ENCODE assay signal across 31 mouse cellular contexts in the genomic region with DNA sequence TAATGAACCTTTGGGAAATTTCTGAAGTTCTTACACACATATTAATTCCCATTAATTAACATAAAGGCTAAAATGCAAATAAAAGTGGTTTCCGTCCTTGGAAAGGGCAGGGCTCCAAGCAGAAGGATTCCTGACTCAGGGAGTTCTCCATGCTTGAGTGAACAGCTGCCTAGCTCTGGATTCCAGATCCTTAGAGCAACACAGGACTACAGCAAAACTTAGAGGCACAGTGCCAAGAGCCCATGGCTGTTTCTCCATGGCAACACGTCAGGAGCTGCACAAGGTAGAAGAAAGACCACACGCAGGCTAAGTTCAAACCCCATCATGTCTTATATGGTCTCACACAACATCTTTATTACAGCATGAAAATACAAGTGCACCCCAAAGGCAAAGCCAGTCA.
DNase-seq lines count a peak whose midpoint lies in the region; ATAC-seq and TF ChIP-seq lines count a peak whose summit lies in the region.
"Had no signal": no experiment of that assay in that cellular context is flagged by ENCODE, and none has a peak within 500 bp of the region (broad histone marks: within the 10 kb centered on the region; RNA-seq: fewer than 3 reads in every experiment).

No protein-coding gene starts in this region.

- H3K4me2 ChIP-seq in hindbrain, embryonic 14.5 days (replicated peaks): no peak overlapping the region
- no peak overlapping the region for H3K4me2 ChIP-seq in hindbrain, embryonic 11.5 days (replicated peaks; ENCODE audit: low read depth, low read length)
- H3K4me2 ChIP-seq in midbrain, postnatal 0 days (ENCODE audit: low read depth, low read length, poor library complexity, severe bottlenecking): no peak overlapping the region
- no peak overlapping the region for H3K4me2 ChIP-seq in midbrain, embryonic 15.5 days
- H3K4me2 ChIP-seq: embryonic facial prominence, embryonic 13.5 days; heart, embryonic 12.5 days; intestine, embryonic 15.5 days had no signal

- 0 out of 2 replicates have a peak, but pooled peaks cover 6% of the 10 kb centered on the region for H3K9me3 ChIP-seq in hindbrain, embryonic 14.5 days (ENCODE audit: control insufficient read depth, low read length)
- H3K9me3 ChIP-seq in hindbrain, embryonic 11.5 days (ENCODE audit: control insufficient read depth, low read length): no peaks in the 10 kb centered on the region
- H3K9me3 ChIP-seq in midbrain, postnatal 0 days (ENCODE audit: low read length): no peaks in the 10 kb centered on the region
- H3K9me3 ChIP-seq in midbrain, embryonic 15.5 days: no peaks in the 10 kb centered on the region
- H3K9me3 ChIP-seq: embryonic facial prominence, embryonic 13.5 days; heart, embryonic 12.5 days; intestine, embryonic 15.5 days had no signal

- H3K9ac ChIP-seq in hindbrain, embryonic 14.5 days: no peak overlapping the region
- H3K9ac ChIP-seq in hindbrain, embryonic 11.5 days (ENCODE audit: low read depth, low read length): no peak overlapping the region
- no peak overlapping the region for H3K9ac ChIP-seq in midbrain, postnatal 0 days (replicated peaks; ENCODE audit: low read length, poor library complexity, severe bottlenecking)
- H3K9ac ChIP-seq in midbrain, embryonic 15.5 days: no peak overlapping the region
- H3K9ac ChIP-seq: embryonic facial prominence, embryonic 13.5 days; forebrain, postnatal 0 days; heart, embryonic 12.5 days; intestine, embryonic 15.5 days; liver, embryonic 14.5 days had no signal

- H3K36me3 ChIP-seq in hindbrain, embryonic 14.5 days (replicated peaks; ENCODE audit: control insufficient read depth, insufficient read depth): no peaks in the 10 kb centered on the region
- H3K36me3 ChIP-seq in hindbrain, embryonic 11.5 days (ENCODE audit: control insufficient read depth, insufficient read depth, low read length): no peaks in the 10 kb centered on the region
- no peaks in the 10 kb centered on the region for H3K36me3 ChIP-seq in midbrain, postnatal 0 days (ENCODE audit: insufficient read depth, low read length)
- H3K36me3 ChIP-seq in midbrain, embryonic 15.5 days (replicated peaks): no peaks in the 10 kb centered on the region
- H3K36me3 ChIP-seq: embryonic facial prominence, embryonic 13.5 days; heart, embryonic 12.5 days; intestine, embryonic 15.5 days had no signal

- peak; percentile 27 to 31 for DNase-seq in cerebellum, postnatal 10 days
- no peak for DNase-seq in cerebellum, postnatal 36 days
- no peak for DNase-seq in hindbrain, embryonic 14.5 days (ENCODE audit: low spot score)
- no peak for DNase-seq in hindbrain, embryonic 11.5 days (ENCODE audit: low spot score)
- peak; percentile 4 to 27 for DNase-seq in kidney, postnatal 36 days
- DNase-seq in kidney, adult 11 months: no peak
- peak; percentile 27 for DNase-seq in midbrain, postnatal 0 days (ENCODE audit: low spot score)
- DNase-seq: adrenal gland, adult 2 months; adrenal gland, postnatal 36 days; cerebellum, adult 8-10 months; embryo, embryonic 11 days; forebrain, postnatal 0 days; heart, adult 2 months; heart, postnatal 4 days; kidney, adult 9 months; layer of hippocampus, adult 9-11 months; liver; lung, adult 2 months; lung, postnatal 10 days; thymus, adult 2 months; thymus, postnatal 36 days had no signal

- no peaks in the 10 kb centered on the region for H3K4me1 ChIP-seq in hindbrain, embryonic 14.5 days (replicated peaks; ENCODE audit: control insufficient read depth, insufficient read depth, low read length)
- no peaks in the 10 kb centered on the region for H3K4me1 ChIP-seq in hindbrain, embryonic 11.5 days (replicated peaks; ENCODE audit: control insufficient read depth, insufficient read depth, low read length)
- H3K4me1 ChIP-seq in midbrain, postnatal 0 days (ENCODE audit: insufficient read depth, low read length): no peaks in the 10 kb centered on the region
- H3K4me1 ChIP-seq in midbrain, embryonic 15.5 days: no peaks in the 10 kb centered on the region
- H3K4me1 ChIP-seq: embryonic facial prominence, embryonic 13.5 days; heart, embryonic 12.5 days; intestine, embryonic 15.5 days had no signal

- no peak overlapping the region for H3K27ac ChIP-seq in hindbrain, embryonic 14.5 days
- no peak overlapping the region for H3K27ac ChIP-seq in hindbrain, embryonic 11.5 days (ENCODE audit: low read depth, low read length)
- H3K27ac ChIP-seq in midbrain, postnatal 0 days (ENCODE audit: low read depth, low read length): no peak overlapping the region
- H3K27ac ChIP-seq in midbrain, embryonic 15.5 days: no peak overlapping the region
- H3K27ac ChIP-seq: embryonic facial prominence, embryonic 13.5 days; heart, adult 2 months; intestine, embryonic 15.5 days; liver, embryonic 14.5 days; macrophage had no signal

- no peak overlapping the region for H3K4me3 ChIP-seq in hindbrain, embryonic 14.5 days (replicated peaks; ENCODE audit: low read length)
- H3K4me3 ChIP-seq in hindbrain, embryonic 11.5 days (ENCODE audit: low read depth, low read length): no peak overlapping the region
- H3K4me3 ChIP-seq in midbrain, postnatal 0 days (ENCODE audit: low read depth, low read length): no peak overlapping the region
- no peak overlapping the region for H3K4me3 ChIP-seq in midbrain, embryonic 15.5 days
- H3K4me3 ChIP-seq: embryonic facial prominence, embryonic 13.5 days; erythroblast, embryonic 14.5 days; heart, adult 2 months; heart, embryonic 12.5 days; intestine, embryonic 15.5 days had no signal

- TF ChIP-seq CTCF in midbrain, postnatal 0 days (IDR thresholded peaks at IDR 0.05): no peak

- no peaks in the 10 kb centered on the region for H3K27me3 ChIP-seq in hindbrain, embryonic 14.5 days (ENCODE audit: control insufficient read depth, insufficient read depth, low read length)
- H3K27me3 ChIP-seq in hindbrain, embryonic 11.5 days (ENCODE audit: control insufficient read depth, insufficient read depth, low read length): no peaks in the 10 kb centered on the region
- no peaks in the 10 kb centered on the region for H3K27me3 ChIP-seq in midbrain, postnatal 0 days (ENCODE audit: insufficient read depth, low read length)
- no peaks in the 10 kb centered on the region for H3K27me3 ChIP-seq in midbrain, embryonic 15.5 days (replicated peaks)
- H3K27me3 ChIP-seq: CH12.LX; embryonic facial prominence, embryonic 13.5 days; heart, embryonic 12.5 days; intestine, embryonic 15.5 days had no signal

- 48% methylated on average over 3 of the region's 3 CpGs for WGBS in hindbrain, embryonic 14.5 days
- WGBS in hindbrain, embryonic 11.5 days: 85% methylated on average over 3 of the region's 3 CpGs
- WGBS in midbrain, postnatal 0 days: 44% methylated on average over 3 of the region's 3 CpGs
- WGBS in midbrain, embryonic 15.5 days: 49% methylated on average over 3 of the region's 3 CpGs

- ATAC-seq in hindbrain, embryonic 14.5 days (ENCODE audit: low FRiP score): 0 out of 2 replicates have a peak, but pooled peaks have one; percentile 43
- no peak for ATAC-seq in hindbrain, embryonic 11.5 days (ENCODE audit: low FRiP score)
- ATAC-seq in midbrain, postnatal 0 days (ENCODE audit: low FRiP score): no peak
- ATAC-seq in midbrain, embryonic 15.5 days (replicated peaks): no peak
- ATAC-seq: activated CD4-positive, CD25-positive, alpha-beta regulatory T cell, adult 4 months; forebrain, postnatal 0 days; hindbrain, embryonic 16.5 days; intestine, embryonic 15.5 days had no signal

Comparison
In these comparisons a context has a peak if more than half of its experiments do, and no peak if none do; other contexts are left out.
1. DNase-seq: peak in cerebellum, postnatal 10 days (2 of 2), kidney, postnatal 36 days (2 of 2) and midbrain, postnatal 0 days (single experiment); none in cerebellum, postnatal 36 days (0 of 2), hindbrain, embryonic 14.5 days (single experiment), hindbrain, embryonic 11.5 days (single experiment) and kidney, adult 11 months (single experiment).